Mouse (Mus musculus): ENCODE results near the gene Hexim1.
A peak's percentile ranks its signal among the peaks of the same experiment; 100 is the strongest.

Hexim1 gene

GRCm38 (mm10) chr11:103096979-103097894 lies 18.8 kb upstream of the Hexim1 start:
- DNase-seq (ENCODE audit: low spot score in 2 of 2) = no peak

DNA sequence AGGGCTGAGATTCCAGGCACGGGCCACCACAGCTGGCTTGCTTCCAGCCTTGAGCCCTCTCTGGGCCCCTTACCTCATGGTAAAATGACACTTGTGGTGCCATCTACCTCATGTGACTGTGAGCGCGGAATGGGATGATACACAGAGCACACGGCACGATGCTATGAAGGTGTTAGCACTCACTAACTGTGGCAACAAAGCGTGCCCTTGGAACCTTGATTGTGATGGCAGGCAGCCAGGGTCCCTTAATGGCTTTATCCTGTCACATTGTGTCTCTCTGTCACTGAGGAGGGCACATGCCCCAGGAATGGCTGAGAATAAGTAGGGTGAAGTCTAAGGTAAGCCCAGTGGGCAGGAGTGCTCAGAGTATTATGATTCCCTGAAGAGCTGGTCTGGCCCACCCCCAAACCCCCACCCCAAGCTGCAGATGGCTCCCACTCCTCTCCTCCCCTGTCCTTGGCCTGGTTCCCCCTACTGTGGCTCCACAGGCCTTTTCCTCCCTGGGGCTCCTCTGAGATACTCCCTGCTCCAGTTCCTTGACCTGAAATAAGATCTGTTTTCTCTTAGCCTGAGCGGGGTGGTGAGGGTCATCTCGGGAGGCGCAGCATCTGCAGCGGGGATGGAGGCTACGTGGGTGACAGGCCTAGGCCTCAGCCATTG lies 17.4 kb upstream of the Hexim1 start:
- DNase-seq (ENCODE audit: low spot score in 2 of 2) = peak in 1 of 2 experiments; percentile 39

- no peak for DNase-seq (ENCODE audit: low spot score in 2 of 2)
Measured at GRCm38 (mm10) chr11:103099352-103099940, 16.6 kb upstream of the Hexim1 start.

DNA sequence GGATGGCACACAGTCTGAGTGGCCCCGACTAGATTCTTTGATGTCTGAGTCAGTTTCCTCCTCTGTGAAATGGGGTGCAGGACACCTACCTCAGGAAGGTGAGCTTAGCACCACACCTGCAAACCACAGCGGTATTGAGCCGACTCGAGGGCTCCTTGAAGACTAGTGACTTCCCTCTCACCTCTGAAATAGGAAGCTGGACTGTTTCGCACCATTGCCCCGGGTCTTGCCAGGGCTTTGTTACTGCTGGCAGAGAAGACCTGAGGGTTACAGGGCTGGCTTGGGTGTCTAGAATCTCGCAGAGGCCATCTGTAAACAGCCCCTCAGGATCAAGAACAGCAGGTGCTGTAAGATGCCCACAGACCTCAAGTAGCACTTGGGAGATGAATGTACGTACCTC lies 15.7 kb upstream of the Hexim1 start:
- no peak for DNase-seq (ENCODE audit: low spot score in 2 of 2)

GRCm38 (mm10) chr11:103101481-103101865 lies 14.6 kb upstream of the Hexim1 start, which contains the start of the genes Plcd3 and Acbd4:
TSS of gene Plcd3 (minus strand) at chr11:103101658.
TSS of gene Acbd4 (plus strand) at chr11:103101682.
- DNase-seq (ENCODE audit: low spot score in 2 of 2) = peak; percentile 79

DNA sequence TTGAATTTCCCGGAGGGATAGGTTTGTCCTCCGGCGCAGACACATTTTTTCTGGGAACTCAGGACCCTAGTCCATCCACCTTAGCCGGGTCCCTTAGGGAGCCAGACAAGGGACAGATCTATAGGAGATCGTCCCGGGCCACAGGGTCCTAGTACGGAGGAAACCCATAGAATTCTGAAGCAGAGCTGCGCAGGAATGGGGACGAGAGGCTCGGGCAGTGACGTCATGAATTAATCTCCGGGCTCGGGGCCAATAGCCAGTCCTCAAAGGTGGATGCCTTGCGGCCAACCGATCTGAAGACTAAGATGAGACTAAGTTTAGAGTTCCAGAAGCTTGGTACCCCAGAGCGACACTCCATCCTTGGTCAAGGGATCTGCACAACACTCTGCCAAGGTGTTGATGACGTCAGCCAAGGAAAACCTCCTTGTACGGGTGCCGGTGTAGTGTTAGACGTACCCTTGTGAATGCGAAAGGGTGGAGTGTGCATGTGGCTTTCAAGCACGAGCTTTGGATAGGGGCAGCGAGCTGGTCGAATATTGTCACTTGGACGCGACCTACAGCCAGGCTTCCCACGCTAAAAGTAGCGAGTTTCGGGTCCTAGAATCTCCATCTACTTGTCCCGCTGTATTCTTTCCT lies 14.0 kb upstream of the Hexim1 start:
- peak; percentile 79 to 89 for DNase-seq (ENCODE audit: low spot score in 2 of 2)

DNA sequence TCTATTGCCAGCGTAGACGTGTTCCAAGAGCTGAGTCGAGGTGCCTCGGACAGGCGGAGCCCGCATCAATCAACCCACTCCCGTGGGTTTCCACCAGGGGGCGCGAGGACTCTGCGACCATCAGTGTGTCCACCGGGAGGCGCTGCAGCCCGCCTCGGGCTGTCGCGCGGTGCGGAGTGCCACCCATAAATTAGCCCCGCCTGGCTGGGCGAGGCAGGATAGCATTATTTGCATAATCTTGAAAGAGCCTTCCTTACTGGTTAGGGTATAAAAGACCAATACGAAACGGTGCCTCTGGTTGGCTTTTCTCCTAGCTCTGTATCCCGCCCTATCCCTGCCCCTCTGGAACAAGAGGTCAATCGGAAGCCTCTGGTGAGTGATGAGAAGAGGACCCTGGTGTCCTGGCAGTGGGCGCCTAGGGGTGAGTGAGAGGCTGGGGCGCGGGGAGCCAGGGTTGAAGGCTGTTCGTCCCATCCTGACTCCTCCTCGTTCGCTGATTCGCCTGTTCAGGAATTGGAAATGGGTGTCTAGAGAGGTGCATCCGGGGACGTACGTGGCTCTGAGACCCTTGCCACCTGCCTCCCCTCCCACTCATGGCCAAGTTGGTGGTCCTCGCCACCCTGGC lies 13.2 kb upstream of the Hexim1 start:
- peak; percentile 96 to 97 for DNase-seq (ENCODE audit: low spot score in 2 of 2)

DNA sequence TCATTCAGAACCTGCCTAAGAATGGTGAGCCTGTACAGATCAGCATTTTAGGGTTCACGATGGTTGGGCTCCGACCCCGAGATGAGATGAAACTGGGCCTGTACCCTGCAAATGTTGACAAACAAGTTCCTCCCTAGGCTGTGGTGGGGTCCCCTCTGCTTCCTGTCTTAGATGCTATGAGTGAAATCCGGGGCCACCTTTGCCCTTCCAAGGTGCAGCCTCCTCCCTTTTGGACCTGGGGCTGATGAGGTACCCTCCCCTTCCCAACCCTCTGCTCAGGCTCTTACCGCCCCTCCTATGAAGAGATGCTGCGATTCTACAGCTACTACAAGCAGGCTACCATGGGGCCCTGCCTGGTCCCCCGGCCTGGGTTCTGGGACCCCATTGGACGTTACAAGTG lies 12.4 kb upstream of the Hexim1 start:
- DNase-seq (ENCODE audit: low spot score in 2 of 2) = peak in 1 of 2 experiments; percentile 37

- no peak for DNase-seq (ENCODE audit: low spot score in 2 of 2)
Measured at GRCm38 (mm10) chr11:103104469-103104868, 11.6 kb upstream of the Hexim1 start.

DNA sequence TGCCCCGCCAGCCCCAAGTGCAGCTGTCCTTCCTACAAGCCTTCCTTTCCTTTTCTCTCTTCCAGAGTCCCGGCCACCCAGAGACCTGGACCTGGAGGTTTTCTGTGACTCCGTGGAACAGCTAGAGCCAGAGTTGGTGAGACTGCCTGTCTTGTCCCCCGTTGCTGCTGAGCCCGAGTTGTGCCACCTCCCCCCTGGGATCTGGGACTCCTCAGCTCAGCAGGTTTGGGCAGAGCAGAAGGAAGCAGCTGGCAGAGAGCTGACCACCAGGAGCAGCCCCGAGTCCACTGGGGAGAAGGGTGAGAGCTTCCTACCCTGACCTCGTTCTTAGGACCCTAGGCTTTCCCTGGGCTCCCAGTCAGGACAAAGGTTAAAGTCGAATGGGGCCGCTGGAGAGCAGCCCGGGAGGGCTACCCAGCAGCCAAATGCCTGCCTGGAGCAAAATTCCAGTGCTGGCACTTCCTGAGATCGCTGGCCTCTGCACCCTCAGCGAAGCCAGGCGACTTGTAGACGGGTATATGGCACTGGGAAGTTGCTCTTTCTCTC lies 10.8 kb upstream of the Hexim1 start:
- no peak for DNase-seq (ENCODE audit: low spot score in 2 of 2)

DNA sequence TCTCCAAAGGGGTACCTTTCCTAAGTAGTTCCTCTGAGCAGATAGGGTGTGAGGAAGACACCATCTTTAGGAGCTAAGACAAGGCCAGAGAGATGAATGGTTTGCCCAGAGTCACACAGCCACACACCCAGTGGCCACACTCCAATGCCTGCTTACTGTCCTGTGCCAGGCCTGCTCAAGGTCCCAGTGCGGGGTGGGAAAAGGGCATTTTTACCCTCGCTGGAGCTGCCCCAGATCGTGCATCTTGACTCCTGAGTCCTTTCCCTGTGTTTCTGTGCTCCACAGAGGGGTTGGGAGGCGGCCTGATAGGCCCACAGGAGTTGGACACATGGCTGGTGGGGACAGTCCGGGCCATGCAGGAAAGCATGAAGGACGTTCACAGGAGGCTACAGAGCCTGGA lies 10.2 kb upstream of the Hexim1 start:
- no peak for DNase-seq (ENCODE audit: low spot score in 2 of 2)

DNA sequence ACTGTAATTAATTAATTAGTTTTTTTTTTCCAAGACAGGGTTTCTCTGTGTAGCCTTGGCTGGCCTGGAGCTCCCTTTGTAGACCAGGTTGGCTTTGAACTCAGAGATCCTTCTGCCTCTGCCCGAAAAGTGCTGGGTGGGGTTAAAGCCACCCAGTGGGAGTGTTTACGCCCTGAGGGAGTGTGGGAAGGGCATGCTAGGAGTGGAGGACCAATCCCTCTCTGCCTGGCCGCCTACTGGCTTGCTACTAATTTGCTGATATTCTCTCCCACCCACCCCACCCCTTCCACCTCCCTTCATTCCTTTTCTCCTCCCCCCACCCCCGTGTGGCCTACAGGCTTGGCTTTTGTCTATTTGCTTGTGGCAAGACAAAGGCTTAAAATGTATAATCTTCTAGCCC lies 9.6 kb upstream of the Hexim1 start:
- DNase-seq (ENCODE audit: low spot score in 2 of 2) = no peak

- DNase-seq (ENCODE audit: low spot score in 2 of 2) = peak in 1 of 2 experiments; percentile 33
Measured at GRCm38 (mm10) chr11:103111301-103111700, 4.7 kb upstream of the Hexim1 start.

GRCm38 (mm10) chr11:103111881-103112551 lies 4.0 kb upstream of the Hexim1 start:
- peak; percentile 69 for DNase-seq (ENCODE audit: low spot score in 2 of 2)

- peak in 1 of 2 experiments; percentile 31 for DNase-seq (ENCODE audit: low spot score in 2 of 2)
Measured at GRCm38 (mm10) chr11:103112552-103112912, 3.5 kb upstream of the Hexim1 start.

DNA sequence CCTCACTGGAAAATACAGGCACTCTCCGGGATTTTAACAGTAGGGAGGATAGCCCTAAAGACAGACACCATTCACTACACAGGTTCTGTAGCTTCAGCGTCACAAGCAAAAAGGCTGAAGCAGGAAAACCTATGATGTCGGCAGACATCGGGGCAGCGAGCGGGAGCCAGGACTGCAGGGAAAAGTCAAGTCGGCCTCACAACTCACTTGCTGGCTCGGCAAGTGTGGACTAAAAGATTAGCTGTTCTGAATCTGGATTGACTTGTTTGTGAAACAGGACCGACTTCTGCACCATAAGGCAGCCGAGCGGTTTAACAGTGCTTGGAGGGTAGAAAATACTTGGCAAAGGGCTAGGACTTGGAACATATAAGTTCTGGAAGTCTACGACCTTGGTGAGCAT lies 3.0 kb upstream of the Hexim1 start:
- peak in 1 of 2 experiments; percentile 30 for DNase-seq (ENCODE audit: low spot score in 2 of 2)

DNA sequence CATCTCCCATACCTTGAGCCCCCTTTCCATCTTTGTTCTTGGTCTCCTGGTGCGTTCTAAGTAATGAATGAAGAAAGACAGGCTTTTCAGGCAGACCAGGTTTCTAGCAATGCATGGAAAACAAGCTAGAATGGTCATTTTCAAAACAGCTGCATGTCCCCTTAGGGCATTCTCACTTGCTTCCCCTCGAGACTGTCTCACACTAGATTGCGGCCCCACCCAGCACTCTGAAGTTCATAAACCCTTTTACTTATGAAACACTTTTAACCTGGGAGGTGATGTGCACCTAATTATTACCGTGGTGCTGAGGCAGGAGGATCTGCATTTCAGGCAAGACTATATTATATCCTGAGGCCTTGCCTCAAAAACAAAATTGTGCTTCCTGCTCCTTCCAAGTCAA lies 2.3 kb upstream of the Hexim1 start:
- no peak for DNase-seq (ENCODE audit: low spot score in 2 of 2)

DNA sequence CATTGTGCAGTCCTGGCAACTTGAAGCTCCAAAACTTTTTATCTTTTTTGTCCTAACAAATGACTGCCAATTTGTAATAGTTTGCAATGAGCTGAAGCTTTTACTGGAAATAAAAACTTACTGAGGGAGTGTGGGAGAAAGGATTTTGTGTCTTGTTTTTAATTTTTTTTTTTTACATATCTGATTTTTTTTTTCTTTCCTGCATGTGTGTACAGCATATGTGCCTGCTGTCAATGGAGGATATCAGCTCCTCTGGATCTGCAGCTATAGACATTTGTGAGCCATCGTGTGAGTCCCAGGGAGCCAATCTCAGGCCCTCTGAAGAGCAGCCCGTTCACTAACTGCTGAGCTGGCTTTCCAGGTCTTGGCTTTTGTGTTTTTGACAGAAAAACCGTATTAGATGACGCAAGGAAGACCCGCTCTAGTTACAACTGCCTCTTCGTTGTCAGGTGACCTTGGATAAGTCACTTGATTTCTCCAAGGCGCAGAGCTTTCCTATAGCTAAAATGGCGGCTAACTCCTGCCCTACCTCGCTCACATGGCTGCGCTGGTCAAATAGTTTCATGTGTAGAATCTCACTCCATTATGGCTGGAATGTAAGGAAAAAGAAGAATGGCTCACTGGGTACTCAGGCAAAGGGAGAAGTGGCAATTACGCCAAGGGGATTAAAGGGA lies 1.6 kb upstream of the Hexim1 start:
- DNase-seq (ENCODE audit: low spot score in 2 of 2) = peak in 1 of 2 experiments; percentile 38

DNA sequence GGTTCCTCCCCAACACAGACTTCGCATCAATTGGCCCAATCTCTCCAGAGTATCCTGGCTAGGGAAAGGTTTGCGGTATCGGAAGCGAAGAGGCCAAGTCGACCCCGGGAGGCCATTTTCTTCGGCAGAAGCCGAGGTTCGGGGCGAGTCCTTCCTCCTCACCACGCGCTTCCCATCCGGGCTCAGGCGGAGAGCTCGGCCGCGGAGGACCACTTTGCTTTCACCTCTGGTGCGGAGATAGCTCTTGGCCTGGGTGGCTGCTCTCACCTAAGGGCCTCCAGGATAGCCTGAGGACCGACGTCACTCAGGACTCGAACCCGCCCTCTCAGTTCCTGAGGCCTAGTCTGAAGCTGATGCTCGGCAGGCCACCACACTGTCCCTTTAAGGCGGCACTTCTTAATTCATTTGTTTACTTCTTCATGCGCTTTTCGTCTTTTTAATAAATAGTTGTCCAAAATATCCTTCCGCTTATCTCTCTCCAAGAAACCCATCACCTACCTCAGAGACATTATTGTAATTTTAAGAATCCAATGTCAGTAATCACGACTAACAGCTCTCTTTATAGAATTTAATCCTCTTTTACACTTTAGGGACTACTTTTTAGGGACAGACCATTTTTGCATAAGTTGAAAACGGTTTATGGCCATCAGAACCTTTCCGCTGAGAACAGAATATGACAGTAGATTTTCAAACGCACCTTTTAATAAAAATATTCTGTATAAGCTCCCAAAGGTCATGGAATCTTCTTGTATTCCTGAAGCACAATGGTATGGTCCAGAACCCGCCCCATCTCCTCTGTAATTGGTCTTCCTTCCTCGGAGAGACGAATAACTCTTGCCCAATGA lies 646 bp upstream of the Hexim1 start:
- peak; percentile 88 to 91 for DNase-seq (ENCODE audit: low spot score in 2 of 2)
